Mouse (Mus musculus) hematopoietic stem cell, adult 5-6 weeks (primary cell): ENCODE results near the gene Arhgef28. TPM values are rescaled to one million over a fixed set of nuclear protein-coding genes. Genes with fewer than 3 reads are reported as not detected.

Source experiments
- ATAC-seq, 2 experiments: fragments of 125-278 bp in 1 of 2; replicated peaks in 1 of 2; 2 replicates each; pipeline ENCODE4 v1.8.0; 2016 to 2017; ENCODE audit warnings: inconsistent platforms in 2 of 2, mild to moderate bottlenecking in 2 of 2, moderate number of reproducible peaks in 2 of 2, low read depth in 1 of 2, moderate TSS enrichment in 1 of 2; ENCODE audit not compliant: low FRiP score in 2 of 2, poor library complexity in 2 of 2, severe bottlenecking in 2 of 2, insufficient read depth in 1 of 2, low TSS enrichment in 1 of 2
- total RNA-seq: library from RNA; stranded (forward); fragments of 172-1452, 232-1000 nt; gene quantifications from 2 replicates; pipeline ENCODE4 v1.2.3, GENCODE M21; 2017

The Arhgef28 gene
- total RNA-seq, 1 experiment from 2014 or later = 17.9 TPM

DNA sequence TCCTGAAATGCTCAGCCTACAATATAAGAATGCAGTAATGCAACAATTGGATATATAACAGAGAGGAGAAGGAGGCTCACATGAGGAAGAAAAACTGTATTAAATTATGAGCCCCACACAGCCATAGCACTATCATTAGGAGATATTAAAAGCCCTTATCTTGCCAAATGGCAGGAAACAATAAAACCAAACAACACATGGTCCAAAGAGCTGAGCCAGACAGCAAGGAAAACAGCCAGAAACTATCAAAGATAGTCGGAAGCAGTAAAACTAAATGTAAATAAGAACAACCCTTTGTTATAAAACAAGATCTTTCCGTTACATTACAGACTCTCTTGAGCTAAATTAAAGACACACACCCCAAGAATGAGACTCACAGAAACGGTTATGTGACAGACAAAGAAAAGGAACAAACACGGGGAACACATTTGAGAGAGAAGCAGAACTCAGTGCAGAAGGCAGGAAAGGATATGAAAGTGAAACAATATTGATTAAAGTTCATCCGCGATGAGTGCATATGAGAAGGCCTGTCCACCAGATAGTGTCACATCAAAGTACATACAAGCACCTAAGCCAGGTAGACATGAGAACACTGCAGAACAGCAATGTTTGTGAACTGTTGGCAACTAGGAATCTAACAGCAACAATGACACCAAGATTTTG is 231.6 kb downstream of the Arhgef28 start:
- 0 out of 4 replicates have a peak, but pooled peaks of 1 of the 2 experiments have one; percentile 42 for ATAC-seq

DNA sequence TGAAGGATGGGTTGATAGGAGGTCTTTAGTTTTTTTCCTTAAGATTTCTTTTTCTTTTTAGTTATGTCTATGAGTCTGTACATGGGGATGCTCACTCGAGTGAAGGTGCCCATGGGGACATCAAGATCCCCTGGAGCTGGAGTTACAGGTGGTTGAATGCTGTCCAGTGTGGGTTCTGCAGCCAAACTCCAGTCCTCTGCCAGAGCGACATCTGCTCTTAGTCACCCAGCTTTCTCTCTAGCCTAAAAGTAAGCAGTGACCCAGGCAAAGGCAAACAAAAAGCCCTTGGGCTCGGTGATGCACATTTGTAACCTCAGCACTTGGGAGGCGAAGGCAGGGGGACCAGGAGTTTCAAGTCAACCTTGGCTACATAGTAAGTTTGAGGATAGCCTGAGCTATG is 232.3 kb downstream of the Arhgef28 start:
- no peak for ATAC-seq

DNA sequence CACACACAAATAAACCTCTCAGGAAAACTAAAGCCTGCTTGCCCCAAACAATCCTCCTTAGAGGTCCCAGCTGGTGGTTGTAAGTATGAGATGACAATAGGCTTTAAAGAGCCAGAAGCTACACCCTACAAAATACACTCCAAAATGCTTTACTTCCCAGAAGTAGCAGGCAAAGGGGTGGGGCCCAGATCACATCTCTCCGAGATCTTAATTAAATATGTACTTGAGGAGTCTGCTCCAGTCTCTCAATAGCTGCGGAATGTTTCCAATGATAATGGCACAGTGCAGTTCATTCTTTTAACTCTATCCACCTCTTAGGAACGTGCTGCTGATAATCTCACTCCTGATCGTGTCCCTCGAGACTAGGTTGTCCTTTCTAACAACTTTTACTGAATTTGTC is 240.2 kb downstream of the Arhgef28 start:
- no peak for ATAC-seq

DNA sequence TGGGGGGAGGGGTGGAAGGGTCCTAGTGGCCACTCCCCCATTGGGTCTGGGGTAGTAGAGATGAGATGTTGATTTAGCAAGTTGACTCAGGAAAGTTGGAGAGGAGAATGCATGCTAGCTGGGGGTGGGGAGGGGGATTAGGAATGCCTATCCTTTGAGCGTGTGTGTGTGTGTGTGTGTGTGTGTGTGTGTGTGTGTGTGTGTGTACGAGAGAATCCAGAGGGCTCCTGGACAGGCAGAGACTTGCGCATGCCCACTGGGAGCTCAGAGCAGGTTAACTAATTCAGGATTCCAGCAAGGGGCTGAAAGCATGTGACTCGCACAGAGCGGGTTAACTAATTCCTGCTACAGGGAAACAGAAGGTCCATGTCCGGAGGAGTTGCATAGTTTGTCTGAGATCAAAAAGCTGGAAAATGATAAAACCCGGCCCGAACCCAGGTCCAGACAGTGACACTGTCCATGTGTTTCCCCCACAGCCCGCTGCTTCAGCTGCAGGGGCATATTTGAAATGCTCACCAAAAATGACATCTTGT is 241.3 kb downstream of the Arhgef28 start:
- no peak for ATAC-seq

DNA sequence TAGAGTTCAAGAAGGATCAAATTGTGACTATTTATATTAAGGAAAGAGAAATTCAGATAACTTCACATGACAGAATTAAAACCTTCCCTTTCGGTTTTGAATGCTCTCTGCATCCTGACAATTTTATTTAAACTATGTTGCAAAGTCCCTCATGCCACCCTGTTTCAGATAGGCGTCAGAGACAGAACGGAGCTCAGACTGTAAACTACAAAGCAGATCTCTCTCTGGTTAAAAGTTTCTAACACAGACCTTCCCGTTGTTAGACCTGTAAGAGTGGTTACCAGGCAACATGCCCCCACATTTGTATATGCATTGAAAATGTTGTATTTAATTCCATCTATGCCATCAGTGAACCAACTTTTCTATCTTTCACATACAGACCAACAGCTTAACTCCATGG is 246.1 kb downstream of the Arhgef28 start:
- ATAC-seq = no peak

DNA sequence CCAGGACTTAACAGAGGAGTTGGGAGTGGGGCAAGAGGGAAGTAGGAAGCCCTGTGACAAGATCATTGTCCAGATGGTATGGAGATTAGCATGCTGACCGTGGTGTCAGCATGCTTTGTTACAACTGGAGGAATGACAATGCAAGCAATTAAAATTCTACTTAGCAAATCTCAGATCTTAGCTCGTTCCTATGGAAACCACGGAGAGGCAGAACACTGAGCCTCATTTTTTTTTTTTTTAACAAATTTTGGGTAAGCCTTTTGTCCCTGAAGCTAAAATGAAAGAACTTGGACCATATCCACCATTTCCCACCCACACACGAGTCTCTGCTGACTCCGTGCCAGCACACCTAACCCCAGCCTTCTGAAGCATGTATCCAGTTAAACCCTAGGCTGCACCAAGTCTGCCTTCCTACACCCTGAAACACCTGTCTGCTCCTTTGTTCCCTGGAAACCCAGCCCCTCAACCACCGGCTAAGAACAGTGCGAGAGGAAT is 246.8 kb downstream of the Arhgef28 start:
- no peak for ATAC-seq

DNA sequence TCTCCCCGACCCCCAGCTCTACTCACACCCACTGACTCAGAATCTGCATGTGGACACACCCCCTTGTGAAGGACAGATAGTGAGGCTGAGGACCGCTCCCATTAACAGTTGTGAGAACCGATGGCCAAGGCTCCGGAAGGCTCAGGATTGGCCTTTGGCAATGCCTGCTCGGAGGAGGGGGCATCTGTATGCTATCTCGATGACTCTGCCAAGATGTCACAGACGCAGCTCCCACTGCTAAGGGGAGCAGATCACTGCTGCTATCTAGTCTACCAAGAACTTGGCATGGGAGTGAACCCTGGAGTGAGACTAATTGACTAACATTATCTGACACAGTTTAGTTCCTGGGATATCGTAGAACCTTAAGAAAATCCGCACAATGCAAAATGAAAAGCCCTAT is 250.5 kb downstream of the Arhgef28 start:
- ATAC-seq = no peak

DNA sequence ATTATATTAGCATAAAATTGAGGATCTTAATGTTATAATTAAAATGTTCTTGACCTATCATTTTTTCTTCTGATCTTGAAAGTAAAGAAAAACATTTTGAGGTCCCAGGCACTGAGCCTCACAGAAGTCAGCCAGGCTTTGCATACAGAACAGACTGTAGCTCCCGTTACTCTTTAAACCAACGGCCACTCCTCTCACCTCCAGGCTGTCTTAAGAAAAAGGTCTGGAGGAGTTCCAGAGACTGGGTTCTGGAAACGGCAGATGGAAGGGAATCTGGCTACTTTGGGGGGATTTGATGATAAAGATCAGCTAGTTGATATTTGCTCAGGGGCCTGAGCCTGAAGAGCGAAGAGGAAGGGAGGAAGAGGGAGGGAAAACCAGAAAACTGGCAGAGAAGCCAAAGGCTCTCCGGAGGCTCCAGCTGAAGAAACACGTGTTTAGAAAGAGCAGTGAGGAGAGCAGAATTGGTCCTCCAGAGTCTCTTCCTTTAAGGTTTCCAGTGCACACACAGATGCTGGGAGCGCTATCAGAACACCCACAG is 251.2 kb downstream of the Arhgef28 start:
- ATAC-seq = no peak

DNA sequence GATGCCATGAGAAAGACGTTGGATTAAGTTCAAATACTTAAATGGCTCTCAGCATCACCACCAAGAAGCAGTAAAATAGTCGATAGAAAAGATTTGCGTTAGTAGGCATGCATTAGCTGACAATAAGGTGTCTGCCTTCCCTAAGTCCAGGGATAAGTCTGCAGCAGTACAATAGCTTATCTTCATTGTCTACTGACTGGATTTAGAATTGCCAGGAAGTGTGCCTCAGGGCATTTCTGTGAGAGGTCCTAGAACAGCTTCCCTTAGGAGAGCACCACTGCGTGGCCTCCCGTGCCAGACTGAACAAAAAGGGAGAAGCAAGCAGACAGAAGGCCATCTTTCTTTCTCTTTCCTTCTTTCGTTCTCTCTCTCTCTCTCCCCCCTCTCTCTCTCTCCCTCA is 252.2 kb downstream of the Arhgef28 start:
- no peak for ATAC-seq

DNA sequence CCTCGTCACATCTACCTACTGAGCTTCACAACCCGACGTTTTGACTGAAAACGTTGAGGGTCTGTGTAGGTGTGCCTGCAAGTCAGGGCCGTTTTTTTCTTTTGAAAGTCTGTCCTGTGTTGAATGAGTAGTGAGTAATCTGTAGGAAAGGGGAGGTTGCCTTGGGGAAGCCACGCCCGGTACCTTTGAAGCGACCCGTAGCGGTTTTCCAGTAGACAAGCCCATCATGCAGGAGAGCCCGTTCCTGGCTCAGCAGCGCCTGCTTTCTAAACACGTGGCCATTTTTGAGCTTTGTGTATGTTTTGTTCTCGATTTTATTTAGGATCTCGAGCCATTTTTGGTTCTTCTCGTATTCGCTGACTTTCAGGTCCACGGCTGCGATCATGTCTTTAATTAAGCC is 252.7 kb downstream of the Arhgef28 start:
- no peak for ATAC-seq

DNA sequence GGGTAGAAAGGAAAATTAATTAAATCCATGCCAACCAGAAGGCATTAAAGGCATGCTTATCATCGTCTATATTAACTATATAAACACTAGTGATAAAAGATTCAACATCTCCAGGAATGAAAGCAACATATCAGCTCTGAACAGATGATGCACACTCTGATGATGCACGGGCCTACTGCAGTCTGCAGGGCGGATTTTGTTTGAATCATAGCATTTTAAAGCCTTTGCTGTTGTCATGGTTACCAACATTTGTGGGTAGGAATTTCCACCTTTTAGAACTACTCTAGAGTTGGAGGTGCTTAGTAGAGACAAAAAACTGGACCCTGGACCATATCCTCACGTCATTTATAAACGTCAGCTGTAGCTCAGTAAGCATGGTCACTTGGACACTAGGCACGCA is 257.4 kb downstream of the Arhgef28 start:
- no peak for ATAC-seq

DNA sequence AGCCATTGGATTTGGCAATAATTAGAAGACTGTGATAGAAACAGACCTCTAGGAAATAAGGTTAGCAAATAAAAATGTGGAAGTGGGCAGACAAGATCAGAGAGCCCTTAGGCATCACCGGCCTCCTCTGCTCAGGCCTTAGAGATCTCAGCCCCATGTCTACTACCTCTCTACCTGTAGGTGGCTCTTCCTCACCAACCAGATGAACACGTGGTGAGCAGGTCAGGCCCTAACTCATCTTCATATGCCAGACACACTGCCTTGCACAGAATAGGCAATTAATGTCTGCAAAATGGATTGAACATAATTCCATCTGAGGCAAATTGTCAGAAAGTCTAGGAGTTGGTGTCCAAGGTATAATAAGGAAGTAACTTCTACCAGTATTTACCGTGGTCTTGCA is 258.6 kb downstream of the Arhgef28 start:
- ATAC-seq = no peak

DNA sequence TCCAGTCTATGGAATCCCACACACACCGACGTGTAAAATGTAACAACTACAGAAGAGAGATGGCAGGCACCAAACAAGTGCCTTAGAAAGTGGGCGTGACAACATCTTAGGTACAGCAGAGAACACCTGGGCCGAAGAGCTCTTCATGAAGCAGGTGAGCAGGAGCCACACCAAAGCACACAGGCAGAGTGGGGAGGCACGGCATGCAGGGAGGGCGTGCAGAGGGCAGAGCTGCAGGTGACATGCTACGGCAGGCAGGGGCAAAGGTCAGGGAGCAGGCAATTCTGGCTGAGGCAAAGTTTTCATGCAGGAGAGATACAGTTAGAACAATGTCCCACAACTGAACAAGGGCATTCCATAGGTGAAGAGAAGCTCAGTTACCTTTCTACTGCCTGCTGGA is 259.8 kb downstream of the Arhgef28 start:
- no peak for ATAC-seq

DNA sequence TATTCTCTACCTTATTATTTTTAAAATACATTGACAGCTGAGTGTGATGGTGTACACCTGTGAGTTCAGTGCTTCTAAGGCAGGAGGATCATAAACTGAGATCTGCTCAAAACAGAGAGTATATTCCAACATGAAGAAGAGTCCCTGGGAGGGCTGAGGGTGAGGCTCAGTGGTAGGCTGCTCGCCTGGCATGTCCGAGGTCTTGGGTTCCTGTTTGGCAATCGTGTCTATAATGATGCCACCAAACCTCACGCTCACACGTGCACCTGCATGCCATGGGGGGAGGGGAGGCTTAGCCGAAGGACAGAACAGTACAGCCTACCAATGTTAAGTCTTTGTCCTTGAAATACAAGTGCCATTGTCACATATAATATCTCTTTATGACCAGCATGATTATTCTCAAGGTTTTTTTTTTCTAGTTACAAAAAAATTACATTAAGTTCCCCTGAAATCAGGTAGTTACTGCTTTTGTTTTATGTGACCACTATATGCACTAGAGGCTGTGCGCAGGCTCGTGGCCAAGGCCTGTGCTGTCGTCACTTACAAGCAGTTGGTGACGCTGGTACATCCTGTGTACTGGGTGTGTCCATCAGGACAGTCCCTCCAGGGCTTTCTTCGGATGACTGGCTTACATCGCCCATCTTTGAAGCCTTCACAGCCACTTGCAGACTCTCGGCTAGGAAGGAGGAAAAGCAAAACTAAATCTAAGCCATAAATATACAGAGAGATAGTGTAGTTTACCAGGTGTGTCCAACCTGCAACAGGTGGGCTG is 264.1 kb downstream of the Arhgef28 start:
- no peak for ATAC-seq

DNA sequence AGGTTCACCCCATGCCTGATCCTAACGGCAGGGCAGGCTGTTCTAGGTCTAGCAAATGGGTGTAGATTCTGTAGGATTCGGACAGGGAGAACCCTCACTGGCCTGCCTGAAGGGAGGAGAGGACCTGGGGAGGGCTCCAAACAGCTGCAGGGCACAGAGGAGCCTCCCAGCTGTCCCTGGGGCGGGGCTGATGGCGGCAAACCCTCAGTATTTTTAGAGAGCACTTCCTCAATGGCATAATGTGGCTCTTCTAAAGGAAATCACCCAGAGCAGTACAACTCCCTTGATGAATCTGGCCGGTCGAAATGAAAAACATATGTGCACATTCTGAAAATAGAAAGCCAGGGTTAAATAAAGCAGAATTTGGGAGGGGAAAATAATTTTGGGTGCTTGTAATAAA is 265.1 kb downstream of the Arhgef28 start:
- peak; percentile 37 to 46; a peak in 3 of 4 replicates for ATAC-seq

DNA sequence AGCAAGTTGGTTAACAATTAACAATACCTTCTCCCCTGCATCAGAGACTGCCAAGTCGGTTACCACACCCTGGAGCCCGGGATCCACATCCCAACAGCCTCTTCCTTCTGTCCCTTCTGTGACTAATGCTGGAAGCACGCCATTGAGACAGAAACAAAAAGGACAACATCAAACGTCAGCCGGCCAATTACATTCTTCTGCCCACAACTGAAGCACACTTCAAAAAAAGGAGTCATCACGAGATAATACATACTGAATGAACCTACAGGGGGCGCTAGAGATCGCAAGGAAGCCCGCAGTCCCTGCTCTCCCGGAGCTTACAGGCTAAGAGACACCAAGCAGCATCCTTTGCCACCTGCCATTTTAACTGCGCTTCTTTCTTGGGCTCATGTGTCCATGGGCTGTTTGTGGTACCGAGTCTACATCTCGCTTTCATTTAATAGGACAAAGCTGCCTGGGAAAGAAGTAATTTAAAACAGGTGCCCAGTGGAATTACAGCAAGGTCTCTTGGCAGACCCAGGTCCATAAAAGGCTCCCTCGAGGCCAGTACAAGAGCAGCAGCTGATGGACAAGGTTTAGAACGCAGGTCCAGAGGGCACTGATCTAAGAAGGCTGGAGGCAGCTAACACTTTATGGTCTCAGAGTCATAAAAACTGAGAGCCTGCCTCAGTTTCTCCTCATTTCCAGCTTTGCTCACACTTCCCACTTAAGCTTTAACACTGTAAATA is 266.6 kb downstream of the Arhgef28 start:
- no peak for ATAC-seq

DNA sequence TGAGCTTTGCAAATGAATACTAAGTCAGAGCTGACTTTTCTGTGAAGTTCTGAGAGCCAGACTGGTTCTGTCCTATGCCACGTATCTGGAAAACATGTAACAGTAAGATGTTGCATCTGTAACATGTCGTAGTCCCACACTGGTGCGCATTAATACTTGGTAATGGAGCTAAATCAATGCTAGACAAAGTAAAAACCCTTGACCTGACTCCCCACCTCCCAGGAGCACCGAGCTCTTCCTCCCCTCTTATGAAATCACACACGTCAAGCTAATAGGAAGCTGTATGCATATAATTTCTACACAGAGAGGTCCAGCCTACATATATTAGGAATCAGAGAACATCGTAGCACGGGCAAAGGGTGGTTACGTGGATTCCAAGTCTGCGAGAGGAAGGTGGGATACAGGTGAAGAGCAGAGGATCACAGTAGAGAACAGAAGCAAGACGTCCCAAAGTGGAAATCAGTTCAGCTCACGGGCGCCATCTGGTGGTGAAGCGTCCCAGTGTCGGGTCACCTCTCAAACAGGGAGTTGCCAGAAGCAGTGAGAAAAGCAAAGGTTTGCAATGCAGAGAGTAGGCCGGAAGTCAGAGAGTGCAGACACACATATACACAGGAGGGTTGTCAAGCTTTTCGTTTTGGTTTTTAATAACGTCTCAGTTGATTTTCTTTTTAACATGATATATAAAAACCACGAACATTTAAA is 267.5 kb downstream of the Arhgef28 start:
- ATAC-seq = peak; percentile 73 to 88
